Mouse (Mus musculus) limb, embryonic 10.5 days (tissue): ENCODE data around the gene Nlgn1. TPM values are rescaled to one million over a fixed set of nuclear protein-coding genes. Genes with fewer than 3 reads are reported as not detected.

ENCODE experiments used
- DNase-seq: peaks from one replicate; pipeline ENCODE4 v3.0.0-alpha.2; 2017; ENCODE audit warnings: low spot score
- H3K27ac ChIP-seq: fragments of 300-500 bp; sonication (generic); 2 replicates; pipeline ENCODE4 v1.5.1; 2016; ENCODE audit warnings: mild to moderate bottlenecking
- H3K27me3 ChIP-seq: fragments of 300-500 bp; sonication (generic); 2 replicates; pipeline ENCODE4 v1.6.1; 2016; ENCODE audit warnings: low read depth, mild to moderate bottlenecking; ENCODE audit not compliant: poor library complexity, severe bottlenecking
- H3K36me3 ChIP-seq: fragments of 300-500 bp; sonication (generic); 2 replicates; pipeline ENCODE4 v1.6.1; 2016; ENCODE audit warnings: mild to moderate bottlenecking, moderate library complexity
- H3K4me1 ChIP-seq: fragments of 300-500 bp; sonication (generic); 2 replicates; pipeline ENCODE4 v1.6.1; 2016
- H3K4me3 ChIP-seq: fragments of 300-500 bp; sonication (generic); 2 replicates; pipeline ENCODE4 v1.5.1; 2016; ENCODE audit warnings: mild to moderate bottlenecking, moderate library complexity
- H3K9me3 ChIP-seq: fragments of 300-500 bp; sonication (generic); replicated peaks from 2 replicates; pipeline ENCODE4 v1.6.1; 2016; ENCODE audit warnings: mild to moderate bottlenecking
- whole genome bisulfite sequencing: fragments of 180-500 bp; shearing (Covaris S2); methylation state at CpG from one replicate; pipeline ENCODE4 v1.1.7; 2016; 5-methylcytosine and 5-hydroxymethylcytosine counted together
- polyA plus RNA-seq: library from polyadenylated mRNA; unstranded; fragments of >200 nt; fragmentation: Nextera tagmentation; extraction: Ambion mirVana; gene quantifications from 2 replicates; pipeline ENCODE4 v1.2.1, GENCODE M21; 2016

The Nlgn1 gene
- polyA plus RNA-seq, 1 experiment from 2014 or later, result 0.28 TPM

- Histone ChIP-seq H3K27me3 (no peaks in the 10 kb centered on the region), H3K4me1 (no peaks in the 10 kb centered on the region), H3K36me3 (no peaks in the 10 kb centered on the region), H3K27ac (no peak overlapping the region), H3K9me3 (no peaks in the 10 kb centered on the region), H3K4me3 (no peak overlapping the region)
- no peak for DNase-seq
- WGBS, result 87% methylated on average over 7 of the region's 7 CpGs
Observed at GRCm38 (mm10) chr3:26002863-26003608, 329.2 kb downstream of the Nlgn1 start.

- no peaks in the 10 kb centered on the region for H3K27me3 ChIP-seq
- H3K9me3 ChIP-seq, result no peaks in the 10 kb centered on the region
- no peak overlapping the region for H3K4me3 ChIP-seq
- no peaks in the 10 kb centered on the region for H3K36me3 ChIP-seq
- no peaks in the 10 kb centered on the region for H3K4me1 ChIP-seq
- H3K27ac ChIP-seq, result no peak overlapping the region
- DNase-seq, result no peak
- 50% methylated on average over 2 of the region's 2 CpGs for WGBS
Observed at GRCm38 (mm10) chr3:26002367-26002766, 329.9 kb downstream of the Nlgn1 start.

- 89% methylated on average over 2 of the region's 2 CpGs for WGBS
- Histone ChIP-seq H3K27ac (no peak overlapping the region), H3K4me3 (no peak overlapping the region)
Observed at GRCm38 (mm10) chr3:25967546-25967945, 364.7 kb downstream of the Nlgn1 start.

GRCm38 (mm10) chr3:25964237-25964636 lies 368.0 kb downstream of the Nlgn1 start:
- H3K9me3 ChIP-seq, result no peaks in the 10 kb centered on the region
- no peaks in the 10 kb centered on the region for H3K4me1 ChIP-seq
- DNase-seq, result no peak
- 92% methylated on average over 3 of the region's 3 CpGs for WGBS
- H3K27ac ChIP-seq, result no peak overlapping the region
- H3K27me3 ChIP-seq, result no peaks in the 10 kb centered on the region
- H3K36me3 ChIP-seq, result no peaks in the 10 kb centered on the region
- no peak overlapping the region for H3K4me3 ChIP-seq

More at GRCm38 (mm10) chr3:25967546-25967945, 364.7 kb downstream of the Nlgn1 start:
- Histone ChIP-seq H3K4me1 (no peaks in the 10 kb centered on the region), H3K36me3 (no peaks in the 10 kb centered on the region), H3K27me3 (no peaks in the 10 kb centered on the region), H3K9me3 (no peaks in the 10 kb centered on the region)
- DNase-seq, result no peak

- H3K9me3 ChIP-seq, result no peaks in the 10 kb centered on the region
- no peak overlapping the region for H3K27ac ChIP-seq
- 69% methylated on average over 2 of the region's 2 CpGs for WGBS
- no peaks in the 10 kb centered on the region for H3K4me1 ChIP-seq
- H3K36me3 ChIP-seq, result no peaks in the 10 kb centered on the region
- no peak for DNase-seq
- no peaks in the 10 kb centered on the region for H3K27me3 ChIP-seq
- no peak overlapping the region for H3K4me3 ChIP-seq
Observed at GRCm38 (mm10) chr3:25963568-25963967, 368.7 kb downstream of the Nlgn1 start.

- H3K36me3 ChIP-seq, result no peaks in the 10 kb centered on the region
- no peak overlapping the region for H3K27ac ChIP-seq
- 93% methylated on average over 5 of the region's 5 CpGs for WGBS
- no peaks in the 10 kb centered on the region for H3K4me1 ChIP-seq
- H3K4me3 ChIP-seq, result no peak overlapping the region
- H3K9me3 ChIP-seq, result no peaks in the 10 kb centered on the region
- no peaks in the 10 kb centered on the region for H3K27me3 ChIP-seq
- no peak for DNase-seq
Observed at GRCm38 (mm10) chr3:25916535-25916934, 415.7 kb downstream of the Nlgn1 start.

- Histone ChIP-seq H3K4me3 (no peak overlapping the region), H3K36me3 (no peaks in the 10 kb centered on the region), H3K27ac (no peak overlapping the region), H3K4me1 (no peaks in the 10 kb centered on the region), H3K9me3 (no peaks in the 10 kb centered on the region), H3K27me3 (no peaks in the 10 kb centered on the region)
- 80% methylated on average over 2 of the region's 2 CpGs for WGBS
- no peak for DNase-seq
Observed at GRCm38 (mm10) chr3:25914365-25915065, 417.7 kb downstream of the Nlgn1 start.

GRCm38 (mm10) chr3:25903140-25903809 lies 429.0 kb downstream of the Nlgn1 start:
- no peaks in the 10 kb centered on the region for H3K9me3 ChIP-seq
- WGBS, result 90% methylated on average over 11 of the region's 11 CpGs
- H3K27me3 ChIP-seq, result no peaks in the 10 kb centered on the region
- H3K4me3 ChIP-seq, result no peak overlapping the region
- H3K27ac ChIP-seq, result no peak overlapping the region
- H3K36me3 ChIP-seq, result no peaks in the 10 kb centered on the region
- H3K4me1 ChIP-seq, result no peaks in the 10 kb centered on the region
- no peak for DNase-seq

GRCm38 (mm10) chr3:25897456-25897855 lies 434.8 kb downstream of the Nlgn1 start:
- H3K27me3 ChIP-seq, result no peaks in the 10 kb centered on the region
- DNase-seq, result no peak
- H3K9me3 ChIP-seq, result no peaks in the 10 kb centered on the region
- H3K4me3 ChIP-seq, result no peak overlapping the region
- H3K27ac ChIP-seq, result no peak overlapping the region
- H3K4me1 ChIP-seq, result no peaks in the 10 kb centered on the region
- no peaks in the 10 kb centered on the region for H3K36me3 ChIP-seq

GRCm38 (mm10) chr3:25884797-25885196 lies 447.5 kb downstream of the Nlgn1 start:
- no peak for DNase-seq
- no peaks in the 10 kb centered on the region for H3K36me3 ChIP-seq
- 81% methylated on average over 2 of the region's 2 CpGs for WGBS
- H3K4me1 ChIP-seq, result no peaks in the 10 kb centered on the region
- H3K9me3 ChIP-seq, result no peaks in the 10 kb centered on the region
- H3K4me3 ChIP-seq, result no peak overlapping the region
- no peaks in the 10 kb centered on the region for H3K27me3 ChIP-seq
- H3K27ac ChIP-seq, result no peak overlapping the region

- Histone ChIP-seq H3K27ac (no peak overlapping the region), H3K9me3 (no peaks in the 10 kb centered on the region), H3K27me3 (no peaks in the 10 kb centered on the region), H3K4me3 (no peak overlapping the region), H3K4me1 (no peaks in the 10 kb centered on the region), H3K36me3 (no peaks in the 10 kb centered on the region)
- no peak for DNase-seq
Observed at GRCm38 (mm10) chr3:25869161-25869560, 463.1 kb downstream of the Nlgn1 start.

GRCm38 (mm10) chr3:25858384-25858783 lies 473.9 kb downstream of the Nlgn1 start:
- Histone ChIP-seq H3K4me1 (no peaks in the 10 kb centered on the region), H3K36me3 (no peaks in the 10 kb centered on the region), H3K27ac (no peak overlapping the region), H3K9me3 (no peaks in the 10 kb centered on the region), H3K27me3 (no peaks in the 10 kb centered on the region), H3K4me3 (no peak overlapping the region)
- no peak for DNase-seq
